ENCODE assay signal across 13 mouse cellular contexts in genomic region chr13:53266543-53266951, GRCm38 (mm10). TPM values are rescaled to one million over a fixed set of nuclear protein-coding genes. Genes with fewer than 3 reads are reported as not detected.
DNase-seq lines count a peak whose midpoint lies in the region; ATAC-seq lines count a peak whose summit lies in the region.
"Had no signal": no experiment of that assay in that cellular context is flagged by ENCODE, and none has a peak within 500 bp of the region (broad histone marks: within the 10 kb centered on the region; RNA-seq: fewer than 3 reads in every experiment).

No protein-coding gene starts in this region.

- WGBS in heart, embryonic 15.5 days, result 36% methylated on average over 8 of the region's 8 CpGs
- WGBS in lung, embryonic 15.5 days, result 48% methylated on average over 8 of the region's 8 CpGs
- 40% methylated on average over 8 of the region's 8 CpGs for WGBS in embryonic facial prominence, embryonic 14.5 days
- 42% methylated on average over 8 of the region's 8 CpGs for WGBS in stomach, embryonic 15.5 days

- H3K4me1 ChIP-seq in heart, embryonic 15.5 days (replicated peaks), result peaks cover 63% of the 10 kb centered on the region
- peaks cover 64% of the 10 kb centered on the region for H3K4me1 ChIP-seq in lung, embryonic 15.5 days
- peaks cover 33% of the 10 kb centered on the region for H3K4me1 ChIP-seq in embryonic facial prominence, embryonic 14.5 days (ENCODE audit: control insufficient read depth, insufficient read depth, low read length)
- peaks cover 27% of the 10 kb centered on the region; the same call in 1 of the 2 replicates for H3K4me1 ChIP-seq in stomach, embryonic 15.5 days

- no peak overlapping the region for H3K9ac ChIP-seq in heart, embryonic 15.5 days
- H3K9ac ChIP-seq in lung, embryonic 15.5 days, result peak overlapping the region; percentile 9; the same call in 1 of the 2 replicates
- no peak overlapping the region for H3K9ac ChIP-seq in embryonic facial prominence, embryonic 14.5 days (ENCODE audit: low read depth, low read length)
- no peak overlapping the region for H3K9ac ChIP-seq in stomach, embryonic 15.5 days

- H3K9me3 ChIP-seq in heart, embryonic 15.5 days (replicated peaks), result no peaks in the 10 kb centered on the region
- H3K9me3 ChIP-seq in lung, embryonic 15.5 days, result no peaks in the 10 kb centered on the region
- no peaks in the 10 kb centered on the region for H3K9me3 ChIP-seq in embryonic facial prominence, embryonic 14.5 days (ENCODE audit: control insufficient read depth, low read length)
- H3K9me3 ChIP-seq in stomach, embryonic 15.5 days, result no peaks in the 10 kb centered on the region
- H3K9me3 ChIP-seq: heart, embryonic 10.5 days had no signal

- H3K4me3 ChIP-seq in heart, embryonic 15.5 days, result no peak overlapping the region
- H3K4me3 ChIP-seq in lung, embryonic 15.5 days, result no peak overlapping the region
- no peak overlapping the region for H3K4me3 ChIP-seq in embryonic facial prominence, embryonic 14.5 days (ENCODE audit: low read depth, low read length)
- no peak overlapping the region for H3K4me3 ChIP-seq in stomach, embryonic 15.5 days (replicated peaks)
- H3K4me3 ChIP-seq: heart, embryonic 10.5 days; myocyte had no signal

- ATAC-seq in heart, embryonic 15.5 days (replicated peaks; ENCODE audit: insufficient number of reproducible peaks, insufficient read depth, low FRiP score, low read depth), result no peak
- ATAC-seq in lung, embryonic 15.5 days (ENCODE audit: borderline replicate concordance, extremely low read depth, low FRiP score, low TSS enrichment), result no peak
- ATAC-seq in embryonic facial prominence, embryonic 14.5 days (ENCODE audit: low read depth), result peak; percentile 32; the same call in 1 of the 2 replicates
- ATAC-seq in stomach, embryonic 15.5 days (ENCODE audit: insufficient read depth, low FRiP score, low read depth), result no peak

- H3K27ac ChIP-seq in heart, embryonic 15.5 days, result peak overlapping the region; percentile 58
- H3K27ac ChIP-seq in lung, embryonic 15.5 days, result peak overlapping the region; percentile 44
- H3K27ac ChIP-seq in embryonic facial prominence, embryonic 14.5 days (replicated peaks; ENCODE audit: low read depth, low read length), result peak overlapping the region; percentile 65
- H3K27ac ChIP-seq in stomach, embryonic 15.5 days, result peak overlapping the region; percentile 52; the same call in 1 of the 2 replicates

- H3K36me3 ChIP-seq in heart, embryonic 15.5 days, result no peaks in the 10 kb centered on the region
- H3K36me3 ChIP-seq in lung, embryonic 15.5 days, result no peaks in the 10 kb centered on the region
- no peaks in the 10 kb centered on the region for H3K36me3 ChIP-seq in embryonic facial prominence, embryonic 14.5 days (ENCODE audit: control insufficient read depth, insufficient read depth, low read length)
- H3K36me3 ChIP-seq in stomach, embryonic 15.5 days, result no peaks in the 10 kb centered on the region
- H3K36me3 ChIP-seq: heart, embryonic 10.5 days had no signal

- no peaks in the 10 kb centered on the region for H3K27me3 ChIP-seq in heart, embryonic 15.5 days
- H3K27me3 ChIP-seq in lung, embryonic 15.5 days, result no peaks in the 10 kb centered on the region
- no peaks in the 10 kb centered on the region for H3K27me3 ChIP-seq in embryonic facial prominence, embryonic 14.5 days (replicated peaks; ENCODE audit: control insufficient read depth, insufficient read depth, low read length)
- no peaks in the 10 kb centered on the region for H3K27me3 ChIP-seq in stomach, embryonic 15.5 days (replicated peaks)

- peak overlapping the region; percentile 14; the same call in 1 of the 2 replicates for H3K4me2 ChIP-seq in heart, embryonic 15.5 days
- H3K4me2 ChIP-seq in lung, embryonic 15.5 days, result peak overlapping the region; percentile 6; the same call in 1 of the 2 replicates
- peak overlapping the region; percentile 30 for H3K4me2 ChIP-seq in embryonic facial prominence, embryonic 14.5 days (ENCODE audit: low read depth, low read length)
- 0 out of 2 replicates have a peak overlapping the region, but pooled peaks have one; percentile 8 for H3K4me2 ChIP-seq in stomach, embryonic 15.5 days
- H3K4me2 ChIP-seq: liver, embryonic 11.5 days had no signal

- no peak for DNase-seq in heart, adult 11 months
- DNase-seq in lung, postnatal 36 days, result no peak
- peak; percentile 76 for DNase-seq in embryonic facial prominence, embryonic 14.5 days (ENCODE audit: low spot score)
- DNase-seq in spleen, postnatal 4 days (ENCODE audit: low spot score in 2 of 2), result no peak
- DNase-seq: cerebellum, postnatal 36 days; kidney, postnatal 10 days; thymus, adult 2 months had no signal

RNA-seq across cellular contexts. Expression of gene Ror2, which starts 19.4 kb away (rescaled TPM):
- 14.4 and 18.4 TPM in 2 replicates for polyA plus RNA-seq in heart, embryonic 15.5 days (2015; fragmentation: Nextera tagmentation; extraction: Ambion mirVana)
- 17.1 and 17.6 TPM in 2 replicates for polyA plus RNA-seq in lung, embryonic 15.5 days (2015; fragmentation: Nextera tagmentation; extraction: Ambion mirVana)
- polyA plus RNA-seq in embryonic facial prominence, embryonic 14.5 days (2014; fragmentation: Nextera tagmentation; extraction: Ambion mirVana), result 16.4 and 17.1 TPM in 2 replicates
- 17.4 and 20.9 TPM in 2 replicates for polyA plus RNA-seq in stomach, embryonic 15.5 days (2015; fragmentation: Nextera tagmentation; extraction: Ambion mirVana)
